Mouse (Mus musculus) forebrain, postnatal 0 days (tissue): ENCODE data around the gene Sertad4. TPM values are rescaled to one million over a fixed set of nuclear protein-coding genes. Genes with fewer than 3 reads are reported as not detected.

Experiments used
- ATAC-seq: fragments of 200-750 bp; cut with Nextera tagmentation; 2 replicates; pipeline ENCODE4 v1.8.0; 2017; ENCODE audit warnings: mild to moderate bottlenecking, moderate library complexity
- DNase-seq: peaks from one replicate; pipeline ENCODE4 v3.0.0-alpha.2; 2015
- H3K27ac ChIP-seq: fragments of 300-500 bp; sonication (generic); 2 replicates; pipeline ENCODE4 v1.5.1; 2014; ENCODE audit warnings: low read depth, mild to moderate bottlenecking, antibody characterized with exemption, low read length, moderate library complexity, mixed read lengths
- H3K27me3 ChIP-seq: fragments of 300-500 bp; sonication (generic); 2 replicates; pipeline ENCODE4 v1.6.1; 2014; ENCODE audit warnings: mild to moderate bottlenecking, low read length, mixed read lengths; ENCODE audit not compliant: insufficient read depth
- H3K36me3 ChIP-seq: fragments of 300-500 bp; sonication (generic); 2 replicates; pipeline ENCODE4 v1.6.1; 2014; ENCODE audit warnings: mild to moderate bottlenecking, moderate library complexity; ENCODE audit not compliant: insufficient read depth
- H3K4me1 ChIP-seq: fragments of 300-500 bp; sonication (generic); 2 replicates; pipeline ENCODE4 v1.6.1; 2014; ENCODE audit warnings: antibody characterized with exemption; ENCODE audit not compliant: insufficient read depth
- H3K4me2 ChIP-seq: fragments of 300-500 bp; sonication (generic); 2 replicates; pipeline ENCODE4 v1.6.1; 2014; ENCODE audit warnings: low read depth, mild to moderate bottlenecking, moderate library complexity
- H3K4me3 ChIP-seq: fragments of 300-500 bp; sonication (generic); 2 replicates; pipeline ENCODE4 v1.5.1; 2014; ENCODE audit warnings: low read depth, low read length, mixed read lengths
- H3K9ac ChIP-seq: fragments of 300-500 bp; sonication (generic); 2 replicates; pipeline ENCODE4 v1.6.1; 2014; ENCODE audit warnings: mild to moderate bottlenecking
- H3K9me3 ChIP-seq: fragments of 300-500 bp; sonication (generic); 2 replicates; pipeline ENCODE4 v1.6.1; 2016; ENCODE audit warnings: low read length
- CTCF ChIP-seq: sonication (generic); IDR thresholded peaks from 2 replicates; pipeline ENCODE4 v1.5.1; 2016; ENCODE audit warnings: antibody characterized with exemption, control low read depth, low read depth
- WGBS: fragments of 180-500 bp; shearing (Covaris S2); extraction: QIAGEN DNeasy Blood & Tissue Kit; methylation state at CpG from one replicate; pipeline ENCODE4 v1.1.7; 2014; 5-methylcytosine and 5-hydroxymethylcytosine counted together
- polyA plus RNA-seq: library from polyadenylated mRNA; unstranded; fragments of >200 nt; fragmentation: Nextera tagmentation; extraction: Ambion mirVana; gene quantifications from 2 replicates; pipeline ENCODE4 v1.2.1, GENCODE M21; 2015
- total RNA-seq: library from RNA; depleted of rRNA; stranded (reverse); fragments of >200 nt; gene quantifications from 2 replicates; pipeline ENCODE4 v1.2.3, GENCODE M21; 2014

The Sertad4 gene
- total and polyA plus RNA-seq, 2 experiments from 2014 or later = 10.7 to 30.4 TPM

- no peaks in the 10 kb centered on the region for H3K9me3 ChIP-seq
- H3K27me3 ChIP-seq = no peaks in the 10 kb centered on the region
- H3K4me1 ChIP-seq = no peaks in the 10 kb centered on the region
- 66% methylated on average over 2 of the region's 2 CpGs for WGBS
- H3K4me2 ChIP-seq = no peak overlapping the region
- no peak for TF ChIP-seq CTCF
- no peak overlapping the region for H3K9ac ChIP-seq
- ATAC-seq = no peak
- H3K36me3 ChIP-seq = no peaks in the 10 kb centered on the region
- H3K27ac ChIP-seq = no peak overlapping the region
- no peak overlapping the region for H3K4me3 ChIP-seq
- DNase-seq = no peak
Measured at GRCm38 (mm10) chr1:192882617-192883295, 27.2 kb upstream of the Sertad4 start.

- Histone ChIP-seq H3K27me3 (no peaks in the 10 kb centered on the region), H3K4me1 (no peaks in the 10 kb centered on the region), H3K36me3 (no peaks in the 10 kb centered on the region), H3K4me3 (no peak overlapping the region), H3K9ac (no peak overlapping the region), H3K9me3 (no peaks in the 10 kb centered on the region), H3K27ac (no peak overlapping the region), H3K4me2 (no peak overlapping the region)
- DNase-seq = no peak
- 91% methylated on average over 4 of the region's 4 CpGs for WGBS
- peak; percentile 53 for TF ChIP-seq CTCF
- peak; percentile 38; the same call in 1 of the 2 replicates for ATAC-seq
Measured at GRCm38 (mm10) chr1:192880130-192880529, 24.6 kb upstream of the Sertad4 start.

GRCm38 (mm10) chr1:192879086-192879580 is 23.6 kb upstream of the Sertad4 start:
- ATAC-seq = no peak

GRCm38 (mm10) chr1:192872841-192873240 is 17.3 kb upstream of the Sertad4 start:
- no peak for TF ChIP-seq CTCF
- no peaks in the 10 kb centered on the region for H3K27me3 ChIP-seq
- no peaks in the 10 kb centered on the region for H3K36me3 ChIP-seq
- no peak overlapping the region for H3K27ac ChIP-seq
- no peak overlapping the region for H3K4me2 ChIP-seq
- DNase-seq (no peak), ATAC-seq (0 out of 2 replicates have a peak, but pooled peaks have one; percentile 10)
- 31% methylated on average over 5 of the region's 5 CpGs for WGBS
- no peak overlapping the region for H3K4me3 ChIP-seq
- H3K9ac ChIP-seq = no peak overlapping the region
- peaks cover 3% of the 10 kb centered on the region; the same call in 1 of the 2 replicates for H3K4me1 ChIP-seq
- no peaks in the 10 kb centered on the region for H3K9me3 ChIP-seq

More at GRCm38 (mm10) chr1:192879086-192879580, 23.6 kb upstream of the Sertad4 start:
- Histone ChIP-seq H3K27me3 (no peaks in the 10 kb centered on the region), H3K27ac (no peak overlapping the region), H3K36me3 (no peaks in the 10 kb centered on the region), H3K4me3 (no peak overlapping the region), H3K9me3 (no peaks in the 10 kb centered on the region), H3K9ac (no peak overlapping the region), H3K4me2 (no peak overlapping the region), H3K4me1 (no peaks in the 10 kb centered on the region)
- DNase-seq = no peak
- no peak for TF ChIP-seq CTCF
- WGBS = 87% methylated on average over 7 of the region's 7 CpGs

GRCm38 (mm10) chr1:192869761-192870160 is 14.2 kb upstream of the Sertad4 start:
- H3K27me3 ChIP-seq = no peaks in the 10 kb centered on the region
- DNase-seq (no peak), ATAC-seq (no peak)
- H3K27ac ChIP-seq = no peak overlapping the region
- peaks cover 3% of the 10 kb centered on the region; the same call in 1 of the 2 replicates for H3K4me1 ChIP-seq
- TF ChIP-seq CTCF = no peak
- H3K36me3 ChIP-seq = no peaks in the 10 kb centered on the region
- WGBS = 71% methylated on average over 1 of the region's 1 CpGs
- no peak overlapping the region for H3K9ac ChIP-seq
- H3K9me3 ChIP-seq = no peaks in the 10 kb centered on the region
- no peak overlapping the region for H3K4me2 ChIP-seq
- H3K4me3 ChIP-seq = no peak overlapping the region

- Histone ChIP-seq H3K4me3 (no peak overlapping the region), H3K36me3 (no peaks in the 10 kb centered on the region), H3K27me3 (no peaks in the 10 kb centered on the region), H3K9ac (no peak overlapping the region), H3K4me2 (no peak overlapping the region), H3K27ac (no peak overlapping the region), H3K9me3 (no peaks in the 10 kb centered on the region), H3K4me1 (no peaks in the 10 kb centered on the region; the same call in 1 of the 2 replicates)
- no peak for DNase-seq
- TF ChIP-seq CTCF = no peak
- WGBS = 69% methylated on average over 3 of the region's 3 CpGs
- ATAC-seq = no peak
Measured at GRCm38 (mm10) chr1:192864440-192864839, 8.9 kb upstream of the Sertad4 start.

- Histone ChIP-seq H3K27ac (peak overlapping the region; percentile 79), H3K4me3 (no peak overlapping the region), H3K4me2 (no peak overlapping the region), H3K9me3 (no peaks in the 10 kb centered on the region), H3K27me3 (no peaks in the 10 kb centered on the region), H3K4me1 (peaks cover under 1% of the 10 kb centered on the region; the same call in 1 of the 2 replicates), H3K9ac (no peak overlapping the region), H3K36me3 (no peaks in the 10 kb centered on the region)
- 70% methylated on average over 5 of the region's 5 CpGs for WGBS
- DNase-seq (no peak), ATAC-seq (peak; percentile 94)
- no peak for TF ChIP-seq CTCF
Measured at GRCm38 (mm10) chr1:192861305-192861960, 5.9 kb upstream of the Sertad4 start.
